Mouse (Mus musculus) heart, embryonic 11.5 days (tissue): ENCODE data around the gene Vasn. TPM values are rescaled to one million over a fixed set of nuclear protein-coding genes. Genes with fewer than 3 reads are reported as not detected.
A peak's percentile ranks its signal among the peaks of the same experiment; 100 is the strongest.

Experiments used
- ATAC-seq: fragments of 200-750 bp; cut with Nextera tagmentation; replicated peaks from 2 replicates; pipeline ENCODE4 v1.8.0; 2017; ENCODE audit warnings: moderate library complexity; ENCODE audit not compliant: insufficient number of reproducible peaks, low FRiP score, low TSS enrichment
- H3K27ac ChIP-seq: fragments of 300-500 bp; sonication (generic); 2 replicates; pipeline ENCODE4 v1.5.1; 2014; ENCODE audit warnings: mild to moderate bottlenecking, low read depth, low read length
- H3K27me3 ChIP-seq: fragments of 300-500 bp; sonication (generic); 2 replicates; pipeline ENCODE4 v1.6.1; 2014; ENCODE audit warnings: mild to moderate bottlenecking, low read length, mixed read lengths; ENCODE audit not compliant: control insufficient read depth, insufficient read depth
- H3K36me3 ChIP-seq: fragments of 300-500 bp; sonication (generic); 2 replicates; pipeline ENCODE4 v1.6.1; 2014; ENCODE audit warnings: mild to moderate bottlenecking, low read length, moderate library complexity, mixed read lengths; ENCODE audit not compliant: control insufficient read depth, insufficient read depth
- H3K4me1 ChIP-seq: fragments of 300-500 bp; sonication (generic); 2 replicates; pipeline ENCODE4 v1.6.1; 2014; ENCODE audit warnings: low read length; ENCODE audit not compliant: control insufficient read depth, insufficient read depth
- H3K4me2 ChIP-seq: fragments of 300-500 bp; sonication (generic); 2 replicates; pipeline ENCODE4 v1.6.1; 2014; ENCODE audit warnings: mild to moderate bottlenecking, moderate library complexity
- H3K4me3 ChIP-seq: fragments of 300-500 bp; sonication (generic); 2 replicates; pipeline ENCODE4 v1.5.1; 2014; ENCODE audit warnings: low read depth, low read length
- H3K9ac ChIP-seq: fragments of 300-500 bp; sonication (generic); 2 replicates; pipeline ENCODE4 v1.6.1; 2014; ENCODE audit warnings: mild to moderate bottlenecking, low read depth, low read length, moderate library complexity
- H3K9me3 ChIP-seq: fragments of 300-500 bp; sonication (generic); replicated peaks from 2 replicates; pipeline ENCODE4 v1.6.1; 2016; ENCODE audit warnings: low read length; ENCODE audit not compliant: control insufficient read depth
- WGBS: fragments of 180-500 bp; shearing (Covaris S2); extraction: QIAGEN DNeasy Blood & Tissue Kit; methylation state at CpG from one replicate; pipeline ENCODE4 v1.1.7; 2014; ENCODE audit not compliant: insufficient replicate concordance; 5-methylcytosine and 5-hydroxymethylcytosine counted together
- polyA plus RNA-seq: library from polyadenylated mRNA; unstranded; fragments of >200 nt; fragmentation: Nextera tagmentation; extraction: Ambion mirVana; gene quantifications from 2 replicates; pipeline ENCODE4 v1.2.1, GENCODE M21; 2014

The Vasn gene
- polyA plus RNA-seq, 1 experiment from 2014 or later, result 10.6 TPM

DNA sequence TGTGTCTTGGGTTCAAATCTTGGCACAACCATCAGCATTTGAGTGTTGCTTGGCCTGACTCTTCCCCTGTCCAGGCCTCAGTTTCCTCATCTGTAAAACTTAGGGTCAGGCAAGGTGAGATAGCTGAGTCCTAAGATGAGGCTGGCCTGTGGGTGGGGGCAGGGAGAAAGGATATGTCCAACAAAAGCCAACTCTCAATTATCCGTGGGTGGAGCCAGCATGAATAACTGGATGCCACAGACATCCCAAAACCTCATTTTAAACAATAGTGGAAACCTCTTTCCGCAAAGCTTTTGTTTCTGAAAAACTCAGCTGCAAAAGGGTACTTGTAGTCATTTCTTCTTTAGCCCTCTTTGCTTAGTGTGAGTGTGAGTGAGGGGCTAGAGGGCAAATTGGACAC, 42.9 kb upstream of the Vasn start:
- no peaks in the 10 kb centered on the region for H3K9me3 ChIP-seq
- 71% methylated on average over 2 of the region's 2 CpGs for WGBS
- no peaks in the 10 kb centered on the region for H3K27me3 ChIP-seq
- H3K4me1 ChIP-seq, result peaks cover 79% of the 10 kb centered on the region
- H3K9ac ChIP-seq, result peak overlapping the region; percentile 16; the same call in 1 of the 2 replicates
- H3K4me3 ChIP-seq, result no peak overlapping the region; the same call in 1 of the 2 replicates
- H3K4me2 ChIP-seq, result peak overlapping the region; percentile 98
- no peaks in the 10 kb centered on the region for H3K36me3 ChIP-seq
- H3K27ac ChIP-seq, result no peak overlapping the region
- no peak for ATAC-seq

- H3K4me3 ChIP-seq, result no peak overlapping the region
- peak overlapping the region; percentile 16; the same call in 1 of the 2 replicates for H3K9ac ChIP-seq
- H3K4me2 ChIP-seq, result peak overlapping the region; percentile 98
Measured at GRCm38 (mm10) chr16:4597296-4597695, 42.4 kb upstream of the Vasn start.

GRCm38 (mm10) chr16:4598041-4598440, 41.7 kb upstream of the Vasn start:
- Histone ChIP-seq H3K27ac (no peak overlapping the region), H3K36me3 (no peaks in the 10 kb centered on the region), H3K27me3 (no peaks in the 10 kb centered on the region), H3K9me3 (no peaks in the 10 kb centered on the region), H3K4me3 (no peak overlapping the region), H3K4me1 (peaks cover 83% of the 10 kb centered on the region), H3K4me2 (no peak overlapping the region), H3K9ac (0 out of 2 replicates have a peak overlapping the region, but pooled peaks have one; percentile 6)
- WGBS, result 62% methylated on average over 5 of the region's 5 CpGs
- ATAC-seq, result no peak

More at GRCm38 (mm10) chr16:4597296-4597695, 42.4 kb upstream of the Vasn start:
- Histone ChIP-seq H3K27ac (no peak overlapping the region), H3K9me3 (no peaks in the 10 kb centered on the region), H3K27me3 (no peaks in the 10 kb centered on the region), H3K4me1 (peaks cover 81% of the 10 kb centered on the region), H3K36me3 (no peaks in the 10 kb centered on the region)
- WGBS, result 64% methylated on average over 7 of the region's 7 CpGs
- ATAC-seq, result no peak

DNA sequence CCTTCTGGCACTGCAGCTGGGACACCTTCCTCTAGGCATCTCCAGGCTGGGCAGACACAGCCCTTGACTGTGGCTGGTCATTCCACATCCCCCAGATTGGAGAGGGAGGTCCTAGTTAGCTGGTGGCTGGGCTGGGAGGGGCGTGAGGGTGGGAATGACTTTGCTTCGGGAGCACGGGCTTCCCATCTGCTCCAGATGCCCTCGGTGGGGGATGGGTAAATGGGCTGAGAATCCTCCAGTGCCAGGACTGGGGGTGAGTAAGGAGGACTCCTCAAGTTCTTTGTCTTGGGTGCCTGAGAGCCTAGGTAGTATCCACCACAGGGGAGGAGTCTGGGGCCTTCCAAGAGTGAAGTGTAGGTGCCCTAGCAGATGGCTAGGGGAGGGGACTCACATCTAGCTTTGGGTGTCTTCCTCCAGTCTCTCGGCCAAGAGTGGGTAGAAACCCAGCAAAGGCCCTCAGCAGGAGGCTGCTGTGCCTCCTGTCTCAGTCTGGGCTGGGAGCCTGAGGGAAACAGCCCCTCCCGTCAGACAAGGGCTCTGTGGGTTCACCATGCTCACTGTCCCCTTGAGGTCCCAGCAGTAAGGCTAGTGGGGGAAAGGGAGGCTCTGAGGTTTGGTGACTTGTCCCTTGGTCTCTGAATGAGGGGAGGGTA, 40.7 kb upstream of the Vasn start:
- ATAC-seq, result no peak
- Histone ChIP-seq H3K4me3 (no peak overlapping the region), H3K9ac (peak overlapping the region; percentile 22; the same call in 1 of the 2 replicates), H3K4me1 (peaks cover 87% of the 10 kb centered on the region), H3K27me3 (no peaks in the 10 kb centered on the region), H3K36me3 (no peaks in the 10 kb centered on the region), H3K9me3 (no peaks in the 10 kb centered on the region), H3K4me2 (peak overlapping the region; percentile 41), H3K27ac (0 out of 2 replicates have a peak overlapping the region, but pooled peaks have one; percentile 35)
- WGBS, result 28% methylated on average over 6 of the region's 6 CpGs

DNA sequence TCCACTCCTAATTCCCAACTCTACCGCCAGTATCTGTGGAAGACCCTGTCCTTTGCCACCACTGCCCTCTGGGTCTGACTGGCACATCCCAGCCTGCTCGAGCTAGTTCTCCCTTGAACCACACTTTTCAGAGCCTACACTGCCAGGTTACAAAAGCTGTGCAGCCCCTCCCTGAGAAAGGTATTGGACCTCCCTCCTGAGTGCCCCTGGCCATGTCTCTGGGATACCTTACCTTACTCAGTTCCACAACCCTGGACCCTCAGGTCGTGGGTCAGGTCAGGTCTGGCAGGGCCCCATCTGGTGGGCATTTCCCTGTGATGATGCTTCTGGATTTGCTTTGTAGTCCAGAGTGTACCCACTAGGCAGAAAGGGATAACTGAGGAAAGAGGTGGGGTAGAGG, 40.1 kb upstream of the Vasn start:
- 79% methylated on average over 3 of the region's 3 CpGs for WGBS
- no peak overlapping the region for H3K9ac ChIP-seq
- no peaks in the 10 kb centered on the region for H3K9me3 ChIP-seq
- H3K27me3 ChIP-seq, result no peaks in the 10 kb centered on the region
- H3K27ac ChIP-seq, result no peak overlapping the region
- H3K4me3 ChIP-seq, result no peak overlapping the region
- no peak overlapping the region for H3K4me2 ChIP-seq
- H3K36me3 ChIP-seq, result no peaks in the 10 kb centered on the region
- H3K4me1 ChIP-seq, result peaks cover 93% of the 10 kb centered on the region
- ATAC-seq, result no peak

GRCm38 (mm10) chr16:4600701-4601310, 38.9 kb upstream of the Vasn start:
- Histone ChIP-seq H3K27ac (peak overlapping the region; percentile 25), H3K9me3 (no peaks in the 10 kb centered on the region), H3K4me3 (no peak overlapping the region), H3K36me3 (no peaks in the 10 kb centered on the region), H3K27me3 (no peaks in the 10 kb centered on the region), H3K4me1 (peaks cover 97% of the 10 kb centered on the region), H3K9ac (no peak overlapping the region), H3K4me2 (no peak overlapping the region)
- ATAC-seq, result no peak
- 67% methylated on average over 9 of the region's 9 CpGs for WGBS

GRCm38 (mm10) chr16:4602189-4602588, 37.6 kb upstream of the Vasn start:
- 21% methylated on average over 3 of the region's 3 CpGs for WGBS
- ATAC-seq, result no peak; the same call in 1 of the 2 replicates
- no peaks in the 10 kb centered on the region for H3K9me3 ChIP-seq
- peak overlapping the region; percentile 63 for H3K27ac ChIP-seq
- H3K9ac ChIP-seq, result peak overlapping the region; percentile 56
- H3K4me3 ChIP-seq, result no peak overlapping the region
- H3K36me3 ChIP-seq, result no peaks in the 10 kb centered on the region
- peak overlapping the region; percentile 32; the same call in 1 of the 2 replicates for H3K4me2 ChIP-seq
- peaks cover 97% of the 10 kb centered on the region for H3K4me1 ChIP-seq
- no peaks in the 10 kb centered on the region for H3K27me3 ChIP-seq

DNA sequence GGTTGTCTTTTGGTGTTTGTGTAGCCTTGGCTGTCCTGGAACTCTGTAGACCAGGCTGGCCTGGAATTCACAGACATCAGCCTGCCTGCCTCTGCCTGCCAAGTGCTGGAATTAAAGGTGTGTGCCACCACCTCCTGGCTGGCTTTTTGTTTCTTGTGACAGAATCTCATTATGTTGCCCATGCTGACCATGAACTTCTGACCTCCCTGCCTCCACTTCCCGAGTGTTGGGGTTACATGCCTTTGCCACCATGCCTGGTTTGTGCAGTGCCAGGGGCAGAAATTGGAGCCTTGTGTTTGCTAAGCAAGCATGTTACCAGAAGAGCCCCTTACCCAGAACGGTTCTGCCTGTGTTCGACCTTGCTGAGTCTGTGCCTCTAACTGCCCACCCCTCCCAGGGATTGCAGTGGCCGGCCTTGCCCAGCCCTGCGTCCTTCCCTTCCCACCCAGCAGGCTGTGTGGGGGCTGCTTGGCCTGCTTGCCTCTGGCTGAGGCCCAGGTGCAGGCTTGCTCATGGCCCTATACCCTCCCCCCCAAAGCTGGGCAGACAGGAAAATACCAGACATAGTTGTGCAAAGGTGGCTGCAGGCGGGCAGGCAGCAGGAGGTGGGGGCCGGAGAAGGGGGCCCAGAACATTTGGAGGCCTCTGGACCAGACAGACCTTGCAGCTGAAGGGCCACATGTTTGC, 36.8 kb upstream of the Vasn start:
- ATAC-seq, result peak; percentile 33; the same call in 1 of the 2 replicates
- 29% methylated on average over 7 of the region's 7 CpGs for WGBS

More for the DNA sequence above, 36.8 kb upstream of the Vasn start:
- H3K4me1 ChIP-seq, result peaks cover 97% of the 10 kb centered on the region
- peak overlapping the region; percentile 70 for H3K9ac ChIP-seq
- H3K27me3 ChIP-seq, result no peaks in the 10 kb centered on the region
- H3K4me3 ChIP-seq, result no peak overlapping the region
- H3K9me3 ChIP-seq, result no peaks in the 10 kb centered on the region
- peak overlapping the region; percentile 63 for H3K27ac ChIP-seq
- no peaks in the 10 kb centered on the region for H3K36me3 ChIP-seq
- peak overlapping the region; percentile 44 for H3K4me2 ChIP-seq
